Mouse (Mus musculus): Measurements from ENCODE around the gene Sdhaf3. TPM values are rescaled to one million over a fixed set of nuclear protein-coding genes. Genes with fewer than 3 reads are reported as not detected.

Sdhaf3 gene
- 0.31 and 0.99 TPM in 2 replicates for polyA plus RNA-seq (2012)

DNA sequence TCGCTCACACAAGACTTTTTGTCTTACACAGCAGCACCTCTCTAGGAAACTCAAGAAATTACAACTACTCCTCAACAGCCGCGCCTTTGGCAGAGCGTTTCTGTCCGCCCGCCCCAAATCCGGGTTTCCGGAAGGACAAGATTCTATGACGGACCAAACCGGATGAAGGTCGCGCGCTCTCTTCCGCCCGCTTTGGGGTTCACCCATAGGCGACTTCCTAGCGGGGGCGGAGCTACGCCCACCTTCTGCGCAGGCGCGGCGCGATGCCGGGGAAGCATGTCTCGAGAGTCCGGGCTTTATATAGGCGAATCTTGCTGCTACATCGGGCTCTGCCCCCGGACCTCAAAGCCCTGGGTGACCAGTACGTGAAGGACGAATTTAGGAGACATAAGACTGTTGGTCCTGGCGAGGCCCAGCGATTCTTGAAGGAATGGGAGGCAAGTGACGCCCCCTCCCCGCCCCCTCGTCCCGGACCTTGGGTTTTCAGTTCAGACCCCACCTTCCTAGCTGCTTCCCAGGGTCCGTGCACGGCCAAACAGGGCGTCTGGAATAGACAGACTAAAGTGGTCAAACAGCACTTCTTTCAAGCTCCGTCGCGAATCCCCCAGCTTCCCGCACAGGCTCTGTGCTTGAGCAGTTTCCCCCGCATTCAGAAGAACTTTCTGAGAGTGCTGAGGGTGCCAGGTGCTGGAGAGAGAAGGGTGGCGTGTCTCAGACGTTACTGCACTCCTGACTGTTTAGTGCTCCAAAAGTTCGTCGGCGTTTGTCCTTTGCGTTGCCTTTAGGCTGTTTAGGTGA is at the start of gene Sdhaf3:
Gene Sdhaf3, plus strand, starts transcription at position 241 of the 798 bp plus-strand sequence.

Other genes with a start within 250 kb of the Sdhaf3 start
- not detected in 2 replicates for gene Dlx6, start 92.7 kb upstream of the Sdhaf3 start, polyA plus RNA-seq (2012)
- gene Dlx5, start 73.9 kb upstream of the Sdhaf3 start, polyA plus RNA-seq (2012) = not detected in 2 replicates